In genomic region chr7:143180761-143181160, GRCm38 (mm10) we compare ENCODE assay signal across 8 mouse cellular contexts.
DNase-seq lines count a peak whose midpoint lies in the region; ATAC-seq and TF ChIP-seq lines count a peak whose summit lies in the region.

No protein-coding gene starts in this region.

- H3K27ac ChIP-seq in hindbrain, postnatal 0 days, result no peak overlapping the region

- peak; percentile 40; the same call in 1 of the 2 replicates for ATAC-seq in hindbrain, postnatal 0 days

- no peak for TF ChIP-seq CTCF in hindbrain, postnatal 0 days (IDR thresholded peaks at IDR 0.05; ENCODE audit: low read depth)

- no peaks in the 10 kb centered on the region for H3K36me3 ChIP-seq in hindbrain, postnatal 0 days (ENCODE audit: insufficient read depth, low read length)

- no peak overlapping the region for H3K9ac ChIP-seq in hindbrain, postnatal 0 days (replicated peaks; ENCODE audit: low read length)

- peak; percentile 54 for DNase-seq in left cerebral cortex, postnatal 4 days
- no peak for DNase-seq in left cerebral cortex, postnatal 36 days (ENCODE audit: low spot score in 2 of 2)
- DNase-seq in adrenal gland, adult (ENCODE audit: inconsistent age in 2 of 2, low spot score in 1 of 2), result peak; percentile 91 to 96
- DNase-seq in gastrocnemius, postnatal 25 days, result peak; percentile 62
- DNase-seq in hindbrain, postnatal 0 days (ENCODE audit: low spot score), result peak; percentile 58
- DNase-seq in lung, adult 18-20 months, result peak; percentile 89 to 93
- peak; percentile 29 for DNase-seq in testis, postnatal 14 days (ENCODE audit: low spot score)
- no peak for DNase-seq in left cerebral cortex, postnatal 25 days (ENCODE audit: low spot score in 2 of 2)

- no peaks in the 10 kb centered on the region for H3K27me3 ChIP-seq in hindbrain, postnatal 0 days (ENCODE audit: insufficient read depth, low read length)

- intact Hi-C loops in left cerebral cortex, postnatal 4 days (cut with DNase I), result no loop called here
- intact Hi-C loops in left cerebral cortex, postnatal 36 days (cut with DNase I), result no loop called here
- intact Hi-C loops in left cerebral cortex, postnatal 25 days (cut with DNase I), result no loop called here

- H3K4me3 ChIP-seq in hindbrain, postnatal 0 days (ENCODE audit: low read length), result no peak overlapping the region

- H3K4me1 ChIP-seq in hindbrain, postnatal 0 days (ENCODE audit: insufficient read depth, low read length), result peaks cover 3% of the 10 kb centered on the region; the same call in 1 of the 2 replicates

- no peaks in the 10 kb centered on the region for H3K9me3 ChIP-seq in hindbrain, postnatal 0 days (ENCODE audit: low read length)

- no peak overlapping the region for H3K4me2 ChIP-seq in hindbrain, postnatal 0 days (ENCODE audit: low read depth, low read length)

- WGBS in hindbrain, postnatal 0 days, result 41% methylated on average over 3 of the region's 3 CpGs

Comparison
In these comparisons a context has a peak if more than half of its experiments do, and no peak if none do; other contexts are left out.
1. DNase-seq: peak in left cerebral cortex, postnatal 4 days (single experiment), adrenal gland, adult (2 of 2), gastrocnemius, postnatal 25 days (single experiment), hindbrain, postnatal 0 days (single experiment), lung, adult 18-20 months (2 of 2) and testis, postnatal 14 days (single experiment); none in left cerebral cortex, postnatal 36 days (0 of 2) and left cerebral cortex, postnatal 25 days (0 of 2).